ENCODE assay signal across 11 mouse cellular contexts in the genomic region with DNA sequence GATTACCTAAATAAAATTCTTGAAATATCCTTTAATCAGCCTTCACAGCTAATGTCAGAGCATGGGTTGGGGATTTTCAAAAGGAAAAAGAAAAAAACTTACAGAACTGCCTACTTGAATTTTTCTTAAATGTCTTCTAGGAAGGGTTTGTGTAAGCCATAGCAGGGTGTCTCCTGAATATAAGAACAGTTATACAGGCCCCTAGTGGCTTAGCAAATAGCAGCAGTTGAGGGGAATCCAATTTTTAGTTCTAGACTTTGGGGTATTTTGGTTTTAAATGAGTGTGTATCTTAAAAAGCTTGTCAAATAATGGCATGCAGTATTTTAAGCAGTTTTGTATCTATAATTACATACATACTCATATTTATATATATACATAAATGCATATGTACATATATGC.
A peak's percentile ranks its signal among the peaks of the same experiment; 100 is the strongest.
DNase-seq lines count a peak whose midpoint lies in the region; ATAC-seq and TF ChIP-seq lines count a peak whose summit lies in the region.
"Had no signal": no experiment of that assay in that cellular context is flagged by ENCODE, and none has a peak within 500 bp of the region (broad histone marks: within the 10 kb centered on the region; RNA-seq: fewer than 3 reads in every experiment).

No protein-coding gene starts in this region.

- no peak overlapping the region for H3K27ac ChIP-seq in liver, adult 2 months (replicated peaks; ENCODE audit: insufficient read depth, low read depth, low read length)
- H3K27ac ChIP-seq in hindbrain, embryonic 10.5 days, result no peak overlapping the region
- no peak overlapping the region for H3K27ac ChIP-seq in neural tube, embryonic 13.5 days (replicated peaks)

- TF ChIP-seq POLR2A in liver, adult 2 months (IDR thresholded peaks at IDR 0.05; ENCODE audit: extremely low read depth, insufficient read depth, low read length), result no peak

- H3K4me2 ChIP-seq in neural tube, embryonic 13.5 days, result peak overlapping the region; percentile 78

- H3K79me2 ChIP-seq in liver, adult 2 months (ENCODE audit: control insufficient read depth, insufficient read depth, low read length), result peaks cover 6% of the 10 kb centered on the region; the same call in 1 of the 2 replicates

- no peak for ATAC-seq in neural tube, embryonic 13.5 days (ENCODE audit: low read depth)

- H3K36me3 ChIP-seq in liver, adult 2 months (ENCODE audit: control insufficient read depth, insufficient read depth, low read length), result no peaks in the 10 kb centered on the region
- no peaks in the 10 kb centered on the region for H3K36me3 ChIP-seq in hindbrain, embryonic 10.5 days
- H3K36me3 ChIP-seq in neural tube, embryonic 13.5 days, result no peaks in the 10 kb centered on the region

- 0 out of 2 replicates have a peak, but pooled peaks have one; percentile 9 for TF ChIP-seq CTCF in liver, adult 2 months (IDR thresholded peaks at IDR 0.05; ENCODE audit: low read depth, low read length)

- peak; percentile 42 for DNase-seq in embryo, embryonic 10 days (ENCODE audit: low spot score)
- DNase-seq in embryo, embryonic 9.5 days (ENCODE audit: extremely low spot score), result no peak
- peak; percentile 45 for DNase-seq in liver, adult 2 months (ENCODE audit: extremely low read depth, low read depth, low spot score)
- DNase-seq in liver, result no peak
- DNase-seq in hindbrain, embryonic 10.5 days (ENCODE audit: low spot score), result no peak
- DNase-seq in adrenal gland, postnatal 25 days, result no peak
- DNase-seq in adrenal gland, postnatal 36 days, result no peak
- DNase-seq: kidney, adult 9 months; thymus, postnatal 4 days had no signal

- H3K9me3 ChIP-seq in hindbrain, embryonic 10.5 days, result no peaks in the 10 kb centered on the region
- H3K9me3 ChIP-seq in neural tube, embryonic 13.5 days, result no peaks in the 10 kb centered on the region

- no peak overlapping the region for H3K9ac ChIP-seq in liver, adult 2 months (ENCODE audit: low read depth, low read length)
- peak overlapping the region; percentile 95 for H3K9ac ChIP-seq in neural tube, embryonic 13.5 days

- no peak overlapping the region for H3K4me3 ChIP-seq in liver, adult 2 months (ENCODE audit: insufficient read depth, low read depth, low read length)
- H3K4me3 ChIP-seq in hindbrain, embryonic 10.5 days, result peak overlapping the region; percentile 80
- peak overlapping the region; percentile 81 for H3K4me3 ChIP-seq in neural tube, embryonic 13.5 days
- H3K4me3 ChIP-seq: erythroblast, embryonic 14.5 days had no signal

- no peaks in the 10 kb centered on the region for H3K27me3 ChIP-seq in liver, adult 2 months (ENCODE audit: control insufficient read depth, insufficient read depth, low read length)
- 0 out of 2 replicates have a peak, but pooled peaks cover 8% of the 10 kb centered on the region for H3K27me3 ChIP-seq in hindbrain, embryonic 10.5 days (ENCODE audit: insufficient read depth, poor library complexity, severe bottlenecking)
- H3K27me3 ChIP-seq in neural tube, embryonic 13.5 days, result no peaks in the 10 kb centered on the region

- peaks cover 4% of the 10 kb centered on the region; the same call in 1 of the 2 replicates for H3K4me1 ChIP-seq in liver, adult 2 months (ENCODE audit: control insufficient read depth, insufficient read depth, low read length)
- H3K4me1 ChIP-seq in hindbrain, embryonic 10.5 days (replicated peaks), result peaks cover 27% of the 10 kb centered on the region
- peaks cover 48% of the 10 kb centered on the region for H3K4me1 ChIP-seq in neural tube, embryonic 13.5 days (replicated peaks)

Comparison
In these comparisons a context has a peak if more than half of its experiments do, and no peak if none do; other contexts are left out.
1. DNase-seq: peak in embryo, embryonic 10 days (single experiment) and liver, adult 2 months (single experiment); none in embryo, embryonic 9.5 days (single experiment), liver (single experiment), hindbrain, embryonic 10.5 days (single experiment), adrenal gland, postnatal 25 days (single experiment) and adrenal gland, postnatal 36 days (0 of 2).